Mouse (Mus musculus) CD4-positive helper T cell, adult 2 months (primary cell): ENCODE data around the gene Gm12185.
"Not testable (repeated sequence)": the region's sequence is repeated elsewhere in the genome, so short reads cannot be mapped to it uniquely, and the experiment has no call there.

ENCODE experiments used
- DNase-seq: peaks from one replicate; pipeline ENCODE4 v3.0.0-alpha.2; 2012; ENCODE audit warnings: low read depth, missing footprints, low spot score

The Gm12185 gene

GRCm38 (mm10) chr11:48918380-48918779, 73.6 kb downstream of the Gm12185 start:
- no peak for DNase-seq

- DNase-seq: no peak
Observed at GRCm38 (mm10) chr11:48913611-48914010, 78.4 kb downstream of the Gm12185 start.

DNA sequence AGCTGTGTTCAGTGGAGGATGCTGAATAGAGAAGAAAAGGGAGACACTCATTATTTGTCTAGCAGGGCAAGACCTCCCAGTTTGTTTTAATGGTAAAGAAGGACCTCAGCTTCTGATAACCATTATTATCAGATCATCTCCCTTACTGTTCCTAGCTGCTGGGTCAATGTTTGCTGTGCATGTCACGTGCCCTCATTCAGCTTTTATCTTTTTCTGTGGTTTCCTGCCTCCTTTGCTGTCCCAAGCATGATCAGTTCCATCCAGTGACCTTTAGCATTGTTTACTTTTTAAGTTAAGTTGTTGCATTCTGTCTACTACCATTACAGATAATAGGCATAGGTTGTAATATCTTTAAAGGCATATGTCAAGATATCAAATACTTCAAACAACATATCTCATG, 83.6 kb downstream of the Gm12185 start:
- no peak for DNase-seq

GRCm38 (mm10) chr11:48902021-48902420, 90.0 kb downstream of the Gm12185 start, which contains the start of gene Gm5431:
Gm5431 (minus strand) TSS chr11:48902214.
- no peak for DNase-seq

DNA sequence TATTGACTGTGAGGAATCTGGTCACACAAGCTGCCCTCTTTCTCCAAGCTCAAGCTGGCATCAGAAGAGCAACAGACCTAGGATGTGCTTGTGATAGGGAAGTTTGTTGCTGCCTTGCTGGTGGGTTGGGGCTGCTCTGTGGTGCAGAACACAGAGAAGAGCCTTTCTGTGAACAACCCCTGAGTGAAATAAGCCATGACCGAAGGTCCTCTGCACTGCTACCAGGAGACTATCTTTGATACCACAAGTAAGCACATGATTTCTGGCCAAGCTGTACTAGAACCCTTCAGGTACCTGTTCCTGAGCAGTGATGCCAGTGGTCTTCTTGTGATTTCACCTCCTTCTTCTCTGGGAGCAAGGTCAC, 90.5 kb downstream of the Gm12185 start:
- DNase-seq: not testable (repeated sequence)

DNA sequence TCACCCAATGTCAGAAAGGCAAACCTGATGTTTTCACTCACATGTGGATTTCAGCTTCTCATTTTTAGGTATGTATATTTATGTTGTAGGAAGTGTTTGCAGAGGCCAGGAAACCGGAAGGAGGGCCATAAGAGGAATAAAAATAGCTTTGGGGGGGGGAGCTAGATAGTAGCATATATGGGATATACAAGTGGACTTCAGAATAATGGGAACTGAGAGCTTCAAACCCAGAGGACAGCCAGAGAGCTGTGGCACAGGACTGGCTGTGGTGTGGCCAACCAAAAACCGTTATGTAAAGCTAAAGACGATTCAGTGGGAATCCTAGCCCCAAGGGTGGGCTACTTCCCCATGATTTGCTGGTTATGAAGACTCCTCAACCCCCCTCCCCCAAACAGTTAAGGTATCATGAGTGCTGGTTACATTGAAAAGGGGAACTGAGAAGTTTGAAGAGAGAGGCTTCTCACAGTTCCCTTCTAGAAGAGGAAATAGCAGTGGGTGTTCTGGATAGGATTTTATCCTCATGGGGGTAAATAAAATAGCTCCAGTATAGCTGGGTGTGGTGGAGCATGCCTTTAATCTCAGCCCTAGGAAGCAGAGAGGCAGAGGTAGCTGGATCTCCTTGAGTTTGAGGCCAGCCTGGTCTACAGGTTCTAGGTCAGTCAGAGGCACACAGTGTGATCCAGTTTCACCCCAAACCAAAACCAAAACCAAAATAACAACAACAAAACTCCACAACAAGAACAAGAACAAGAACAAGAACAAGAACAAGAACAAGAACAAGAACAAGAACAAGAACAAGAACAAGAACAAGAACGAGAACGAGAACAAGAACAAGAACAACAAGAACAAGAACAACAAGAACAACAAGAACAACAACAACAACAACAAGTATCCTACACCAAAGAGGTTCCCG, 91.1 kb downstream of the Gm12185 start:
- DNase-seq: not testable (repeated sequence)

DNA sequence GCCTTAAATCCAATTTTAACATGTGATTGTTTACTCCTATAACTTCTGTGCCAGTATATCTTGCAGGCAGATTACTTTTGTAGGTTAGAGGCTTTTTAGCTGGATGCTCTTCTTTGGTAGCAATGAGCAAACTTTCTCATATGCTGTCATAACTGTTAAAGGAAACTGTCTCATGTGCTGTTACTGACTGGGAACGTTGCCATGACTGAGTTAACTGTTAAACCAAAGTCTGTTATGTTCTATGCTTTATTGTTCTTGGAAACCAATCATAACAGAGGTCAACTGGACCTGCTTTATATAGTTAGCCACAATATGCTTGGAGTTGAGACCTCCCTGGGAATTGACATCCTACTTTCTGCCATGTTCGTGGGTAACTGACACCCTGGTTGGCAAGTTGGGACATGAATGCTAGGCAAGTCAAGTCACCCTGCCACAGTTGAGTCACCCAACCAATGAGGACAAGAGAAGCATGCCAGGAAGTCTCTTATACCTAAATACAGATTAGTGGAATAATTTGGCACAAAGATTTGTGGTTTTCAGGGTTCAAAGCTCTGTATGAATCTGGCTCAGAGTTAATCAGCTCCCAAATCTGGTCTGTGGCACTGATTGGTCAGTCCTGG, 93.1 kb downstream of the Gm12185 start:
- DNase-seq: no peak

GRCm38 (mm10) chr11:48876680-48877079, 115.3 kb downstream of the Gm12185 start:
- no peak for DNase-seq

DNA sequence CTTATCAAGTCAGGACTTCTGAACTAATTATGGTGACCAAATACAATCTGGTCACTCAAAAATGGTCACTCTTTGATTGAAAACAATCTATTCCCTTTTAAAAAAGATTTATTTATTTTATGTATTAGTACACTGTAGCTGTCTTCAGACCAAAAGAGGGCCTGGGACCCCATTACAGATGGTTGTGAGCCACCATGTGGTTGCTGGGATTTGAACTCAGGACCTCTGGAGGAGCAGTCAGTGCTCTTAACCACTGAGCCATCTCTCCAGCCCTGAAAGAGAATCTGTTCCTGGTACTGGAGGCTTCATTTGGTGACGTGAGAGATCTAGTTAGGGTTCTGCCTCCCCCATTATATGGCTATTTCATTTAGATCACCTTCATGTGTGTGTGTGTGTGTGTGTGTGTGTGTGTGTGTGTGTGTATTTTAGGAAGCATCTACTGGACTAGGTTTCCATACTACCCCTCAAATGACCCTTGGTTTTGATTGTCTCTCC, 116.6 kb downstream of the Gm12185 start:
- DNase-seq: not testable (repeated sequence)

- peak; percentile 83 for DNase-seq
Observed at GRCm38 (mm10) chr11:48874465-48874864, 117.6 kb downstream of the Gm12185 start.

DNA sequence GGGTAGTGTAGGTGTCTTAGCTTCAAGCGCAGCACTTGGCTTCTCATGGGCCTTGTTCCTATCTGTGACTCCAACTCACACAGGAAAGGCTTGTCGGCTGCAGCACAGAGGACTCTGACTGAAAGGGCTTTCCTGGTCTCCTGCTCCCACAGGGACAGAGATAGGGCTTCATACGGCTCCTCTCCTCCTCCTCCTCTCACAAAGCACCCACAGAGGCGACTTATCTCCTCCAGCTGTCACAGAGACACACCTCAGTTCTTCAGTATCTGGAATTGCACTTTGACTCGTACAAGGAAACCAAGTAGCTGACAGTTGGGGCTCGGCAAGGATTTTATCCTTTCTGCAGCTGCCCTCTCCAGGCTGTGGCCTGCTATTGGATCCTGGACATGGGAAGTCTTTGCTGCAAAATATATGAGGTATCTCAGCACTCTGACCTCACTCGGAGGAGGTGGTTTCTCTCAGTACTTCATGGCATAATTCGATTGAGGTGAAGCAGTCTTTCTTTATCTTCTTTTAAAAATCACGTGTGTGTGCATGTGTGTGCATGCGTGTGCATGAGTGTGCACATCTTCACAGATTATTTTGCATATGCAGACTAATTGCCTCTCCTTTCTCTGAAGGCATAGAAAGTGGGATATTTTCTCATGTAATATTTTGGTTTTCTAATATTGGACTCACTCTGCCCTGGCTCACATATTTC, 118.3 kb downstream of the Gm12185 start:
- DNase-seq: no peak

DNA sequence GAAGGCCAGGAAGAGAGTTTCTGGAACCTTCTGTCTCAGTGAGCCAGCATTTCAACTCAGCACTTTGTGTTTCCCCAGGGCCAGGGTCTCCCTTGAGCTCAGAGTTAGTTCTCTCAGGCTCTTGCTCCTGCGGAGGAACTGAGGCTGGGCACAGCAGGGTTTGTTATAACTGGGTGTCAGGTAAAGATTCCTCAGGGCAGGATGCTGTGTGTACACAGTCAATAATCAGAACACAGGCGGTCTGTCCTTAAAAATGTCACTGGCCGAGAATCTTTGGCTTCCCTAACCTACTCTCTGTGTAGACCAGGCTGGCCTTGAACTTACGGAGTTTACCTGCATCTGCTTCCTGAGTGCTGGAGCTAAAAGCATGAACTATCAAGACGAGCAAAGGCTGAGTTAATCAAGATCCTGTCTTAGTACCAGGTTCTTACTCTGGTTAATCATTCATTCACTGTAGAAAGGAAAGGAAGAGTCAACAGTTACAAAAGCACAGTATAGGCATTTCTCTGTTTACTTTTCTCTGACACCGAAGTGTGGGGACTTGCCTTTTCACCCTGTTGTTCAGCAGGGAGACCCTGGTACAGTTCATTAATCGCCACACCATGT, 119.2 kb downstream of the Gm12185 start:
- DNase-seq: peak; percentile 19

DNA sequence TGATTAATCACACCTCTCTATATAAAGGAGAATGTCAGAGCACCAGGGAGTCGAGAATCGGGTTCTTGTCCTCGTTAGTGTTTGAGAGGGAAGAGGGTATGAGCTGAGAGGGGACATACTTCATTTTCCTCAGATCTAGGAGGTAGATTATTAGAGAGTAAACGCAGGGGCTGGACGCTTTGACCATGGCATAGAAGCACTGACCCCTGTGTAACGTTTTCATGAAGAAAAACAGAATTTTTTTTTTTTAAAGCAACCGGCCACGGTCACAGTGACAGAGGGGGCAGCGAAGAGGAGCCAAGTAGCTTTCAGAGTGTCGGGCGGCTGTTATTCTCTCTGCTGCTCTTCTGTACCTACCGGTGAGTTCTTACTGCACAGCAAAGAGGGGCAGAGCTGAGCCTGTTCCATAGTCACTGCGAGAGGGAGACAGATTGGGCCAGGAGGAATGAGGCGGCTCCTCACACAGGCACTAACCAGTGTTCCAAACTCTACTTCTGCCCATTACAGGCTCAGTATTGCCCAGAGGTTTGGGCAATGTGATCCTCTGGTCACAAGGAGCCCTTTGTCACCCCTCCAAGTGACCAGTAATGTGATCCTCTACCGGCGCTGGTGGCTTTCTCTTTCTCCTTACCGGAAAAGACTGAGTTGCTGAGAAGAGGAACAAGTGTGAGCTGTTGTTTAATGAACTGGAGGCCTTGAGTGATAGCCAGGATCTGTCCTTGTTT, 120.0 kb downstream of the Gm12185 start:
- DNase-seq: peak; percentile 51

- DNase-seq: peak; percentile 90
Observed at GRCm38 (mm10) chr11:48871201-48871772, 120.7 kb downstream of the Gm12185 start, which contains the start of gene Irgm1. Irgm1 (minus strand) TSS chr11:48871683.

GRCm38 (mm10) chr11:48870781-48871180, 121.2 kb downstream of the Gm12185 start:
- DNase-seq: no peak

GRCm38 (mm10) chr11:48869380-48870110, 122.5 kb downstream of the Gm12185 start:
- peak; percentile 23 for DNase-seq

DNA sequence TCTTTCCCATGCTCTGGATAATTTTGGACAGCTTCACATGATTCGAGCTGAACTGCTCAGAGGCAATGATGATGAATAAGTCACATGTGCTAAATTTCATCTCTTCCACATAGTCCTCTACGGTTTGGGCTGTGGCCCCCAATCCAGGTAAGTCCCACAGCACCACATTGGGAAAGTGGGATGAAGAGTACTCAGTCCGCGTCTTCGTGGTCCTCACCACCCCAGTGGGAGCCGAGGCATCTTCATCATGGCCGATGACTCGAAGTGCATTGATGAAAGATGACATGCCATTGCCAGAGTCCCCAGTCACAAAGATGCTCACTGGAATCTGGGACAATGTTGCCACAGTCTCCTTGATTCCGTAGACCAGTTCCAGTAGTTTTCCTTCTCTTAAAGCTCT, 125.5 kb downstream of the Gm12185 start:
- no peak for DNase-seq

DNA sequence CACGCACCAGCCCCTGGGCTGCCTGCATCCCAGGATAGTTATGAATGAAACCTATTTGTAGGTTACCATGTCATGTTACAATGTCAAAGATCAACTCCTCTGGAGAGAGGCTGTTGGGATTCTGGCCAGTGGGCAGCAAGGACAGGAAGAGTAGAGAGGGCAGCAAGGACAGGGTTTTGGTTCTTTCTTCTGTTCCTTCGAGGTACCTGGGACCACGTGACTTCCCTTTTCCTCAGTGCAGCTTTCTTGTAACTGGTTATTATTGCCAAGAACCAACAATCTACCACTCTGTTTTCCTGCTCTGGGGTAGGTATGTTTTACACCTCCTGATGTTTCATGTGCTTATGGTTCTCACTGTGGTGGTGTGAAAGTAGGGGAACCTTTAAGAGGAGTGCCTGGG, 128.2 kb downstream of the Gm12185 start:
- DNase-seq: no peak

- DNase-seq: no peak
Observed at GRCm38 (mm10) chr11:48862784-48863319, 129.2 kb downstream of the Gm12185 start.

GRCm38 (mm10) chr11:48859014-48859413, 133.0 kb downstream of the Gm12185 start:
- peak; percentile 81 for DNase-seq
